Mouse (Mus musculus): Measurements from ENCODE around the gene Xirp1. TPM values are rescaled to one million over a fixed set of nuclear protein-coding genes. Genes with fewer than 3 reads are reported as not detected.

The Xirp1 gene
- total and polyA plus RNA-seq, 3 experiments: 55.5 to 133 (median 118) TPM

- intact Hi-C loops (cut with DNase I): loop anchor here (1.0 kb wide), 1 partner anchor 19 kb away; no protein-coding TSS in a partner anchor
- peaks cover 6% of the 10 kb centered on the region for H3K4me1 ChIP-seq (ENCODE audit: control insufficient read depth, insufficient read depth, low read length)
- peak overlapping the region; percentile 64 for H3K27ac ChIP-seq
- H3K27me3 ChIP-seq (ENCODE audit: control insufficient read depth, insufficient read depth, low read length): no peaks in the 10 kb centered on the region
- no peak overlapping the region for H3K9ac ChIP-seq (ENCODE audit: low read depth, low read length)
- no peak overlapping the region for H3K4me3 ChIP-seq
- TF ChIP-seq EP300 (IDR thresholded peaks at IDR 0.05; ENCODE audit: insufficient read depth, low read depth, low read length) (peak; percentile 86), POLR2A (IDR thresholded peaks at IDR 0.05; ENCODE audit: insufficient read depth, low read depth, low read length) (no peak; the same call in 1 of the 2 replicates)
- DNase-seq: peak; percentile 50 to 64
- whole genome bisulfite sequencing: 41% methylated on average over 3 of the region's 3 CpGs
- no peaks in the 10 kb centered on the region for H3K36me3 ChIP-seq (ENCODE audit: control insufficient read depth, insufficient read depth, low read length)
- no peaks in the 10 kb centered on the region for H3K79me2 ChIP-seq (replicated peaks; ENCODE audit: control insufficient read depth, insufficient read depth, low read length)
Observed at GRCm38 (mm10) chr9:119964206-119964605, 59.2 kb downstream of the Xirp1 start.

Other genes with a start within 250 kb of the Xirp1 start
- gene Scn11a, start 198.1 kb downstream of the Xirp1 start, total RNA-seq (2021): under 1 TPM in 1 of 2 experiments, not detected in 1; 0.05 TPM
- 0.04 and 0.06 TPM in 2 replicates for gene Scn11a, start 198.1 kb downstream of the Xirp1 start, polyA plus RNA-seq (2012; rRNA removed)
- 10 to 100 TPM; 20.7 to 21.6 TPM for gene Wdr48, start 128.7 kb downstream of the Xirp1 start, total RNA-seq (2021)
- 22.9 and 39.5 TPM in 2 replicates for gene Wdr48, start 128.7 kb downstream of the Xirp1 start, polyA plus RNA-seq (2012; rRNA removed)
- 10 to 100 TPM; 32.2 to 35.9 TPM for gene Gorasp1, start 86.0 kb downstream of the Xirp1 start, total RNA-seq (2021)
- gene Gorasp1, start 86.0 kb downstream of the Xirp1 start, polyA plus RNA-seq (2012; rRNA removed): 16.8 and 25.0 TPM in 2 replicates
- gene Ttc21a, start 86.0 kb downstream of the Xirp1 start, total RNA-seq (2021): not detected
- gene Ttc21a, start 86.0 kb downstream of the Xirp1 start, polyA plus RNA-seq (2012; rRNA removed): 0.70 TPM in 1 of 2 replicates, not detected in the other
- gene Csrnp1, start 38.9 kb downstream of the Xirp1 start, total RNA-seq (2021): 10 to 100 TPM; 21.1 to 21.6 TPM
- 23.6 and 28.7 TPM in 2 replicates for gene Csrnp1, start 38.9 kb downstream of the Xirp1 start, polyA plus RNA-seq (2012; rRNA removed)
- gene Cx3cr1, start 46.3 kb upstream of the Xirp1 start, total RNA-seq (2021): 1 to 10 TPM; 1.2 to 3.7 TPM
- gene Cx3cr1, start 46.3 kb upstream of the Xirp1 start, polyA plus RNA-seq (2012; rRNA removed): 4.4 and 6.4 TPM in 2 replicates
- not detected for gene Ccr8, start 68.5 kb upstream of the Xirp1 start, total RNA-seq (2021)
- not detected in 2 replicates for gene Ccr8, start 68.5 kb upstream of the Xirp1 start, polyA plus RNA-seq (2012; rRNA removed)
- gene Slc25a38, start 86.8 kb upstream of the Xirp1 start, total RNA-seq (2021): 10 to 100 TPM; 18.4 to 22.7 TPM
- gene Slc25a38, start 86.8 kb upstream of the Xirp1 start, polyA plus RNA-seq (2012; rRNA removed): 29.1 and 32.1 TPM in 2 replicates
- 100 to 1,000 TPM; 457 to 528 TPM for gene Rpsa, start 104.1 kb upstream of the Xirp1 start, total RNA-seq (2021)
- gene Rpsa, start 104.1 kb upstream of the Xirp1 start, polyA plus RNA-seq (2012; rRNA removed): 1,018 and 1,107 TPM in 2 replicates
- not detected for gene Mobp, start 126.1 kb upstream of the Xirp1 start, total RNA-seq (2021)
- 0.09 TPM in 1 of 2 replicates, not detected in the other for gene Mobp, start 126.1 kb upstream of the Xirp1 start, polyA plus RNA-seq (2012; rRNA removed)

Data from heart, adult 2 months (tissue).